Mouse (Mus musculus) midbrain, embryonic 11.5 days (tissue): ENCODE data around the gene Adam30. TPM values are rescaled to one million over a fixed set of nuclear protein-coding genes. Genes with fewer than 3 reads are reported as not detected.
A peak's percentile ranks its signal among the peaks of the same experiment; 100 is the strongest.

Experiments
- ATAC-seq: fragments of 200-750 bp; cut with Nextera tagmentation; 2 replicates; pipeline ENCODE4 v1.8.0; 2017; ENCODE audit warnings: moderate TSS enrichment, moderate library complexity; ENCODE audit not compliant: low FRiP score
- DNase-seq: peaks from one replicate; pipeline ENCODE4 v3.0.0; 2015; ENCODE audit warnings: low spot score; ENCODE audit errors: missing footprints
- H3K27ac ChIP-seq: fragments of 300-500 bp; sonication (generic); 2 replicates; pipeline ENCODE4 v1.5.1; 2014; ENCODE audit warnings: low read depth, low read length
- H3K27me3 ChIP-seq: fragments of 300-500 bp; sonication (generic); 2 replicates; pipeline ENCODE4 v1.6.1; 2014; ENCODE audit warnings: mild to moderate bottlenecking, low read length, moderate library complexity, mixed read lengths; ENCODE audit not compliant: control insufficient read depth, insufficient read depth
- H3K36me3 ChIP-seq: fragments of 300-500 bp; sonication (generic); 2 replicates; pipeline ENCODE4 v1.6.1; 2014; ENCODE audit warnings: mild to moderate bottlenecking, low read length, moderate library complexity, mixed read lengths; ENCODE audit not compliant: control insufficient read depth, insufficient read depth
- H3K4me1 ChIP-seq: fragments of 300-500 bp; sonication (generic); 2 replicates; pipeline ENCODE4 v1.6.1; 2014; ENCODE audit warnings: low read length; ENCODE audit not compliant: control insufficient read depth, insufficient read depth
- H3K4me2 ChIP-seq: fragments of 300-500 bp; sonication (generic); 2 replicates; pipeline ENCODE4 v1.6.1; 2014; ENCODE audit warnings: mild to moderate bottlenecking, moderate library complexity
- H3K4me3 ChIP-seq: fragments of 300-500 bp; sonication (generic); 2 replicates; pipeline ENCODE4 v1.5.1; 2014; ENCODE audit warnings: low read depth, low read length
- H3K9ac ChIP-seq: fragments of 300-500 bp; sonication (generic); 2 replicates; pipeline ENCODE4 v1.6.1; 2014; ENCODE audit warnings: low read length
- H3K9me3 ChIP-seq: fragments of 300-500 bp; sonication (generic); 2 replicates; pipeline ENCODE4 v1.6.1; 2016; ENCODE audit warnings: low read length; ENCODE audit not compliant: control insufficient read depth
- WGBS: fragments of 180-500 bp; shearing (Covaris S2); extraction: QIAGEN DNeasy Blood & Tissue Kit; methylation state at CpG from one replicate; pipeline ENCODE4 v1.1.7; 2014; 5-methylcytosine and 5-hydroxymethylcytosine counted together
- polyA plus RNA-seq: library from polyadenylated mRNA; unstranded; fragments of >200 nt; fragmentation: Nextera tagmentation; extraction: Ambion mirVana; gene quantifications from 2 replicates; pipeline ENCODE4 v1.2.1, GENCODE M21; 2014

The Adam30 gene
- polyA plus RNA-seq, 1 experiment from 2014 or later, result not detected

DNA sequence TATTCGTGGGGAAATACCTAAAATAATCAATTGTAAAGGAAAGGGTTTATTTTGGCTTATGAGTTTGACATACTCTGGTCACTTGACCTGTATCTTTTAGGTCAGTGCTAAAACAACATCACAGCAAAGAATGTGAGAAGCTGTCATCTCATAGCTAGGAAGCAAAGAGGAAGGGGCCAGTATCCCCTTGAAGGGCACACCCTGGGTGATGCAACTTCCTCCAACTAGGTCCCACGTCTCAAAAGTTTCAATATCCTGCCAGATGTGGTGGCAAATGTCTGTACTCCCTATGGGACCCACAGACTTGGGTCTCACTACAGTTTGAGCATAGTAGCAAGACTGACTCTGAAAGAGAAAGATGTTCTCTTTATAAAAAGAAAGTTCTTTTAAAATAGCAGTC is 2.8 kb upstream of the Adam30 start:
- ATAC-seq (no peak), DNase-seq (peak; percentile 47)
- no peak overlapping the region for H3K4me3 ChIP-seq
- H3K9me3 ChIP-seq, result no peaks in the 10 kb centered on the region
- no peak overlapping the region for H3K4me2 ChIP-seq
- no peaks in the 10 kb centered on the region for H3K4me1 ChIP-seq
- H3K9ac ChIP-seq, result no peak overlapping the region
- H3K27ac ChIP-seq, result no peak overlapping the region
- H3K36me3 ChIP-seq, result no peaks in the 10 kb centered on the region
- 65% methylated on average over 2 of the region's 2 CpGs for WGBS
- H3K27me3 ChIP-seq, result no peaks in the 10 kb centered on the region

- H3K27me3 ChIP-seq, result no peaks in the 10 kb centered on the region
- no peak overlapping the region for H3K4me2 ChIP-seq
- no peak overlapping the region for H3K27ac ChIP-seq
- no peak for DNase-seq
- no peaks in the 10 kb centered on the region for H3K4me1 ChIP-seq
- no peak for ATAC-seq
- no peaks in the 10 kb centered on the region for H3K9me3 ChIP-seq
- no peaks in the 10 kb centered on the region for H3K36me3 ChIP-seq
- H3K4me3 ChIP-seq, result no peak overlapping the region
- 75% methylated on average over 4 of the region's 4 CpGs for WGBS
- no peak overlapping the region for H3K9ac ChIP-seq
Measured at GRCm38 (mm10) chr3:98158646-98159045, 1.8 kb upstream of the Adam30 start.

DNA sequence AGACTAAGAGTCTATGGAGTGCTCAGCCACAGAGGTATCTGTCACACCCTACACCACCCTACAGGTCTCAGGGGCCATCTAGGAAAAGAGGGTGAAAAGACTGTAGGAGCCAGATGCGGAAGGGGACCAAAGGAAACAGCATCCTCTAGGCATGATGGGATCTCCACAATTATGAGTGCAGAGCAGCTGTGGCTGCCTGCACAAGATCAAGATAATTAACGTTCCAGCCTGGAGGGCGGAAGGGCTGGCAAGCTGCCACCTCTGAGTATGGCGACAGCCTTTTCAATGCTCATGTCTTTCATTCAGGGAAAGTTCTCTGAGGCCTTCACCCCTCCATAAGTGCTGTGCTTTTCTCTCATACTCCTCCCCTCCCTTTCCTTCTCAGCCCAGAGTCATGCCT is 1.1 kb upstream of the Adam30 start:
- DNase-seq, result no peak
- 72% methylated on average over 4 of the region's 4 CpGs for WGBS
- H3K36me3 ChIP-seq, result no peaks in the 10 kb centered on the region
- no peak overlapping the region for H3K9ac ChIP-seq
- H3K4me1 ChIP-seq, result no peaks in the 10 kb centered on the region
- H3K4me3 ChIP-seq, result no peak overlapping the region
- no peak for ATAC-seq
- no peak overlapping the region for H3K27ac ChIP-seq
- no peak overlapping the region for H3K4me2 ChIP-seq
- H3K9me3 ChIP-seq, result no peaks in the 10 kb centered on the region
- H3K27me3 ChIP-seq, result no peaks in the 10 kb centered on the region

GRCm38 (mm10) chr3:98178340-98178739 is 17.9 kb downstream of the Adam30 start:
- no peak overlapping the region for H3K27ac ChIP-seq
- ATAC-seq (no peak), DNase-seq (no peak)
- no peaks in the 10 kb centered on the region for H3K9me3 ChIP-seq
- H3K4me2 ChIP-seq, result no peak overlapping the region
- H3K4me3 ChIP-seq, result no peak overlapping the region
- H3K27me3 ChIP-seq, result no peaks in the 10 kb centered on the region
- no peaks in the 10 kb centered on the region for H3K4me1 ChIP-seq
- 81% methylated on average over 4 of the region's 4 CpGs for WGBS
- H3K36me3 ChIP-seq, result no peaks in the 10 kb centered on the region
- no peak overlapping the region for H3K9ac ChIP-seq

DNA sequence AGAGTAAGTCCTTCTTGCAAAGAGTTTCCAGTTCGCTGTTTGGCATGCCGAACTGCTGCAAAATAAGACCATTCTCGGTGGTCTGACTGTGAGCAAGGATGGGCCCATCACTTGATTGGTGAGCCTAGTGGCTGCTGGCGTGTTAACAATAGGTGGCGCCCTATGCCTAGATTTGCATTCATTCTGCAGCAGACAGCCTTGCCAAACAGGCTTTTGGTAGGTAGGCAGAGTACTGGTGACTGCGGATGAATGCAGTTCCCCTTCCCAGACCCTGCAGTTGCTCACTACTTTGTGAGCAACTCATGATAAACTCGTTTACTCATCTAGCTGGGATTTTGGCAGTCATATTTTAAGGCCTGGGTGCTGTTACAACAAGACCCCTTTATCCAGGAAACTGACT is 20.4 kb downstream of the Adam30 start:
- WGBS, result 26% methylated on average over 7 of the region's 7 CpGs
- H3K36me3 ChIP-seq, result no peaks in the 10 kb centered on the region
- no peaks in the 10 kb centered on the region for H3K27me3 ChIP-seq
- no peak overlapping the region for H3K27ac ChIP-seq
- H3K4me2 ChIP-seq, result no peak overlapping the region
- H3K4me1 ChIP-seq, result peaks cover 6% of the 10 kb centered on the region; the same call in 1 of the 2 replicates
- H3K9me3 ChIP-seq, result no peaks in the 10 kb centered on the region
- DNase-seq (peak; percentile 88), ATAC-seq (peak; percentile 70; the same call in 1 of the 2 replicates)
- H3K9ac ChIP-seq, result no peak overlapping the region
- H3K4me3 ChIP-seq, result no peak overlapping the region

DNA sequence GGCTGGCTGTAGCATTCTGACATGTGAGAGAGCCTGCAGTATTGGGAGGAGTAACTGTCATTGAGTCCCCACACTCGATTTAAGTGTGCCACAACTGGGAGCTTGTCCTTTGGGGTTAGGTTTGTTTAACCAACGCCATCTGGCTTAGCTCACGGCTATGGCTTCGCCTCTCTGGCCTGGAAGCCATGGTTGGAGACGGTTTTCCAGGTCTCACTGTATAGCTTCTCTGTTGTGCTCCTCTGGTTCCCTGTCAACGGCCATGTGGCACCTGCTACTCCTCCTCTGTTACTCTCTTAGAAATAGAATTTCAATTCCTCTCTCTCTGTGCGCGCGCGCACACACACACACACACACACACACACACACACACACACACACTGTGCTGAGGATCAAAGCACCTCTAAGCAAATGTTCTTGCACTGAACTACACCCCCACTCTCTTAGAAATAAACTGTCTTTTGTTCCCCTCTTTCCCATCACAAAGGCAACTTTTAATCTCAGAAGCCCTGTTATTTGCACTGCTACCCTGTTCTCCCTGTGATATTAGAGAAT is 24.8 kb downstream of the Adam30 start:
- H3K27ac ChIP-seq, result no peak overlapping the region

DNA sequence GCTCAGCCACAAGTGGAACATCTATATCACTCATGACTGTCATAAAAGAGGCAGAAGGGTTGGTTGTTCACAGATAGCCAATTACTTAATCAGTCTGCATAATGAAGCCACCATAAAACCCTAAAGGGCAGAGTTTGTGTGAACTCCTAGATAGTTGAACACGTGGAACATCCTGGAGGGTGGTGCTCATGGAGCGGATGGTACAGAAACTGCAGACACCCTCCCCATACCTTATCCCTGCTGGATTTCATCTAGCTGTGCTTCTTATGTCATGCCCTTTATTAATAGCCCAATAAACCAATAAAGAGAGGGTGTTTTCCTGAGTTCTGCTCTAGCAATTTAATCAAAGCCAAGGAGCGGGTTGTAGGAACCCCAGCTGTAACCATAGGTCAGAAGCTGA is 27.3 kb downstream of the Adam30 start:
- Histone ChIP-seq H3K4me1 (peaks cover 6% of the 10 kb centered on the region; the same call in 1 of the 2 replicates), H3K27me3 (no peaks in the 10 kb centered on the region), H3K27ac (no peak overlapping the region), H3K4me2 (no peak overlapping the region), H3K4me3 (no peak overlapping the region), H3K9me3 (no peaks in the 10 kb centered on the region), H3K36me3 (no peaks in the 10 kb centered on the region), H3K9ac (no peak overlapping the region)
- no peak for ATAC-seq
- no peak for DNase-seq
- 83% methylated on average over 3 of the region's 3 CpGs for WGBS

More for the DNA sequence above, 24.8 kb downstream of the Adam30 start:
- Histone ChIP-seq H3K4me3 (no peak overlapping the region), H3K4me1 (peaks cover 6% of the 10 kb centered on the region; the same call in 1 of the 2 replicates), H3K4me2 (no peak overlapping the region), H3K9me3 (no peaks in the 10 kb centered on the region), H3K27me3 (no peaks in the 10 kb centered on the region), H3K36me3 (no peaks in the 10 kb centered on the region), H3K9ac (no peak overlapping the region; the same call in 1 of the 2 replicates)
- peak; percentile 88 for DNase-seq
- 48% methylated on average over 10 of the region's 10 CpGs for WGBS
- peak; percentile 78 for ATAC-seq

DNA sequence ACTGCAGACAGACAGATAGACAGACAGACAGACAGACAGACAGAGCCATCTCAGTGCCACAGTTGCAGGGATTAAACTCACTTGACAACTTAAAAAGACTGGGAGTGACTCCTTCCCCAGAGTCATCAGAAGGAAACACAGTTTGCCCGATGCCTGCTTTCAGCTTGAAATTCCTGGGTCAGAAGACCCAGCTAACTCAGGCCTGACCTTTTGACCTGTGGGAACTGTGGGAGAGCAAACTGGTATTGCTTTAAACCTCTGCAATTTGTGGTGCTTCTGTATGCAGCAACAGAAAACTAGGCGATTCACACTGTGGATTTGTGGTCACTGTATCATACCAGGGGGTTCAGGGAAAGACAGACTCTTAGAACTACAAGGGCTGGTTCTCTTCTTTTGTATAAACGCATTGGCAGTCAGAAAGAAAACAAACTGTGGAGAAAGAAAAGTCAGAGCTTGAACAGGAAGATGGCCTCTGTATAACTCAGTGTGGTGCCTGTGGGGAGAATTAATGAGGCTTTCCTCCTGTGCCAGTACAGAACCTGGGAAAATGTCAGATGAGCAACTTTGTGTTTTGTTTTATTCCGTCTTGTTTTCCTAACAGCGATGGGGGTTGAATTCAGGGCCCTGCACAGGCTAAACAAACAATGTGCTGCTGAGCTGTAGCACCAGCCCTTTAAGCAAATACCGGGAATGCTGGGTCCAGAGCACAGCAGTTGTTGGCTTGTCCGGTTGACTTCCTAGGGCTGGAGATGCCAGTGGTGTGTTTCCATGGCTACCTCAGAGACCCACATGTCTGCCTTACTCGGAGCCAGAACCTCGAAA is 37.5 kb downstream of the Adam30 start:
- no peak overlapping the region for H3K9ac ChIP-seq
- H3K4me3 ChIP-seq, result no peak overlapping the region
- H3K4me1 ChIP-seq, result peaks cover 10% of the 10 kb centered on the region
- WGBS, result 7% methylated on average over 9 of the region's 9 CpGs
- H3K27me3 ChIP-seq, result no peaks in the 10 kb centered on the region
- no peak overlapping the region for H3K4me2 ChIP-seq
- ATAC-seq, result peak; percentile 65
- H3K27ac ChIP-seq, result peak overlapping the region; percentile 56
- H3K36me3 ChIP-seq, result no peaks in the 10 kb centered on the region
- DNase-seq, result peak; percentile 93
- no peaks in the 10 kb centered on the region for H3K9me3 ChIP-seq

GRCm38 (mm10) chr3:98199747-98200146 is 39.3 kb downstream of the Adam30 start:
- no peaks in the 10 kb centered on the region for H3K27me3 ChIP-seq
- DNase-seq (peak; percentile 21), ATAC-seq (no peak)
- H3K36me3 ChIP-seq, result no peaks in the 10 kb centered on the region
- H3K9ac ChIP-seq, result no peak overlapping the region
- H3K9me3 ChIP-seq, result no peaks in the 10 kb centered on the region
- WGBS, result 64% methylated on average over 5 of the region's 5 CpGs
- no peak overlapping the region for H3K4me3 ChIP-seq
- H3K4me1 ChIP-seq, result peaks cover 10% of the 10 kb centered on the region
- no peak overlapping the region for H3K27ac ChIP-seq
- no peak overlapping the region for H3K4me2 ChIP-seq
